Mouse (Mus musculus) kidney, adult 2 months (tissue): ENCODE data around the gene Myo18b. TPM values are rescaled to one million over a fixed set of nuclear protein-coding genes. Genes with fewer than 3 reads are reported as not detected.

Source experiments
- DNase-seq: peaks from one replicate; pipeline ENCODE4 v3.0.0; 2021
- H3K27ac ChIP-seq: fragments of 200-500 bp; 2 replicates; pipeline ENCODE4 v1.5.1; 2012; ENCODE audit warnings: low read depth, low read length, control low read depth, inconsistent platforms; ENCODE audit not compliant: insufficient read depth
- H3K27me3 ChIP-seq: fragments of 200-500 bp; replicated peaks from 2 replicates; pipeline ENCODE4 v1.6.1; 2012; ENCODE audit warnings: mild to moderate bottlenecking, moderate library complexity, low read length, inconsistent platforms; ENCODE audit not compliant: control insufficient read depth, insufficient read depth
- H3K36me3 ChIP-seq: fragments of 200-500 bp; 2 replicates; pipeline ENCODE4 v1.6.1; 2012; ENCODE audit warnings: mild to moderate bottlenecking, moderate library complexity, low read length, inconsistent platforms; ENCODE audit not compliant: control insufficient read depth, insufficient read depth
- H3K4me1 ChIP-seq: fragments of 200-500 bp; 2 replicates; pipeline ENCODE4 v1.6.1; 2011; ENCODE audit warnings: low read length; ENCODE audit not compliant: control insufficient read depth, insufficient read depth
- H3K4me3 ChIP-seq: fragments of 200-500 bp; 2 replicates; pipeline ENCODE4 v1.5.1; 2011; ENCODE audit warnings: mild to moderate bottlenecking, low read depth, low read length, control low read depth; ENCODE audit not compliant: insufficient read depth
- CTCF ChIP-seq: fragments of 200-500 bp; conservative IDR thresholded peaks from 2 replicates; pipeline ENCODE4 v1.5.1; 2011; ENCODE audit warnings: low read depth, mild to moderate bottlenecking, control low read depth, low read length, moderate library complexity, mixed read lengths; ENCODE audit not compliant: insufficient read depth, insufficient read length
- POLR2A ChIP-seq: fragments of 200-500 bp; IDR thresholded peaks from one replicate; pipeline ENCODE4 v1.6.1; 2011; ENCODE audit warnings: low read depth, low read length, control low read depth
- WGBS: fragments of 180-500 bp; shearing (Covaris S2); methylation state at CpG from one replicate; pipeline ENCODE4 v1.1.7; 2018; 5-methylcytosine and 5-hydroxymethylcytosine counted together
- polyA plus RNA-seq: library from polyadenylated mRNA; depleted of rRNA; stranded (reverse); fragments of >200 nt; gene quantifications from 2 replicates; pipeline ENCODE4 v1.2.3, GENCODE M21; 2012

The Myo18b gene
- polyA plus RNA-seq, 1 experiment, result 1.2 TPM

DNA sequence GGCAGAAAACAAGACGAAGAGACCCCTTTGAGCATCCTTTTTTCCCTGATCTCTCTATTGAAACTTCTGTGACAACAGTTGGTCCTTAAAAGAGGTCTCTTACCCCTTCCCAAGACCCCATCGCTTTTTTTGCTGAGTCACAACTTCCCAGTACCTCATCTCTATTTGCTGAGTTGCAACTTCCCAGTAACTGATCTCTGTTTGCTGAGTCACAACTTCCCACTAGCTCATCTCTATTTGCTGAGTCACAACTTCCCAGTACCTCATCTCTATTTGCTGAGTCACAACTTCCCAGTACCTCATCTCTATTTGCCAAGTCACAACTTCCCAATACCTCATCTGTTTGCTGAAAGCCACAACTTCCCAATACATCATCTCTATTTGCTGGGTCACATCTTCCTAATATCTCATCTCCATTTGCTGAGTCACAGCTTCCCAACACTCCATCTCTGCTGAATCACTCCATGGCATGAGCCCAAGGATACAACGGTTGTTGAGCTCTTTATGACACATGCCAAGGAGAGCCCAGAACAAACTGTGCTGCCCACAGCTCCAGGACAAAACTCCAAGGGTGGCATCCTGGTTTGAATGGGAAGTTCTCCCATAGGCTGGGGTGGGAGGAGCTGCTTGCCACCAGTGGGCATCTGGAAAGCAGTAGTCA, 134.6 kb downstream of the Myo18b start:
- DNase-seq, result no peak
- 60% methylated on average over 3 of the region's 3 CpGs for WGBS
- Histone ChIP-seq H3K4me1 (no peaks in the 10 kb centered on the region), H3K27ac (no peak overlapping the region), H3K4me3 (no peak overlapping the region), H3K27me3 (no peaks in the 10 kb centered on the region), H3K36me3 (no peaks in the 10 kb centered on the region)
- TF ChIP-seq CTCF, result no peak
- TF ChIP-seq POLR2A, result no peak

DNA sequence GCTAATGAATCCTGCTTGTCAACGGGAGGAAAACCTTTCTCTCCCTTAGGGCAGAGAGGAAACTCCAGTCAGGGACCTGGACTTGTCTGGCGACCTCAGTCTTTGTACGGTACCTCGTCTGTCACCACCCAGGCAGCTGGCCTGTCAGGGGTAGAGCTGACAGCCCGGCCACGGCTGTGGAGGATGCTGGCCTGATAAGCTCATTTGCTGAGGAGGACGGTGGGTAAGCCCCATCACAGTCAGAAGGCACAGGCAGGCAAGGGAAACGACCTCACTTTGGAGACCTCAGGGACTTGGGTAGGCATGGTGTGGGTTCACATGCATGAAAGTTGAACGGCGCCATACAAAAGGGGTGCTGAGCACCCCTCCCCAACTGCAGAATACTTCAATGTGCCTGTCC, 140.6 kb downstream of the Myo18b start:
- Histone ChIP-seq H3K36me3 (no peaks in the 10 kb centered on the region), H3K4me3 (no peak overlapping the region), H3K4me1 (no peaks in the 10 kb centered on the region), H3K27ac (no peak overlapping the region), H3K27me3 (no peaks in the 10 kb centered on the region)
- TF ChIP-seq POLR2A, result no peak
- TF ChIP-seq CTCF, result no peak
- DNase-seq, result no peak
- 26% methylated on average over 10 of the region's 10 CpGs for WGBS

DNA sequence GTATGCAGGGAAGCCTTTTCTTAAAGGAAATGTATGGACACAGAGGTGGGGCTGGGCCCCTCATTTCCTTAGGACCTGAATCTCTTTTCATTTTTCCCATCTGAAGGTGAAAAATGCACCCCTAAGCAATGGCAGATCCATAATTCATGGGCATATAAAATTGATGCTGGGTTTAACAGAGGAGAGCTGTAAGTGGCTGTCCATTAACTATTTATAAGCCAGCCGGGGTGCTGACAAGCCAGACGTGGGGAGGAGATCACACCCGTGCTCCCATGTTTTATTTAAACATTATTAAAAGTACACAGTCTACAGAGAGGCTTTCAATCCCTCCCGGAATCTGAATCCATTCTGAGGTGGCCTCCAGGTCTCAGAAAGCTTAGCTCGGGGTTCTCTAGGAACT, 146.5 kb downstream of the Myo18b start:
- TF ChIP-seq POLR2A (no peak), CTCF (no peak)
- DNase-seq, result no peak
- no peak overlapping the region for H3K27ac ChIP-seq
- no peak overlapping the region for H3K4me3 ChIP-seq
- 46% methylated on average over 5 of the region's 5 CpGs for WGBS
- no peaks in the 10 kb centered on the region for H3K36me3 ChIP-seq
- H3K4me1 ChIP-seq, result no peaks in the 10 kb centered on the region
- H3K27me3 ChIP-seq, result no peaks in the 10 kb centered on the region

DNA sequence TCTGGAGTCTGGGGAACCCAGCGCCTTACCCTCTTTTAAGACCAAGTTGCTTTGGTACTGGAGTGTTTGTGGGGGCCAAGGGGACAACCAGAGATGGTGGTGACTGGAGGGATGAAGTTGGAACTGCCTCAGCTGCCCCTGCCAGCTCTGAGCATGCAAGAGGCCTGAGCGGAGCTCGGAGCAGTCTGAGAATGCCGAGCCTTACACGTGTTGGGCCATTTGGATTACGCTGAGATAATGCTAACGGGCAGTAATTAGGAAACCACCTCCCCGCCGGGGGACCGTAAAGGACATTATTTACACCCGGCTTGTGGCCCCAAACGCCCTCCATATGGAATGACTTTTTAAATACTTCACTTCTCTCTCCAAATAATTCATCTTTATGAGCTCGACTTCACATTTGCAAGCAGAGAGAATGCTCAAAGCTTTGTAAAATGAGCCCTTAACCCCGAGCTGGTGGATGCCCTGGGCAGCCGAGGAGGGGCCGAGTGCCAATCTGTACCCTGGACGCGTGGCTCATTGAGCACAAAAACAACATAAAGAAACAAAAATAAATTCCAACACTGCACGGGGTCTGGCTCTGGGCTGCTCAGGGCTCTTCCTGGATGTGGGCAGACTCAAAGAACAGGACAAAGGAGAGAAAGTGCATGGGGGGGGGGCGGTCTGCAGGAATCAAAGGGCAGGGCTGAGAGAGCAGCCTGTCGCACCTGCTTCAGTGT, 148.0 kb downstream of the Myo18b start:
- Histone ChIP-seq H3K4me1 (no peaks in the 10 kb centered on the region), H3K36me3 (no peaks in the 10 kb centered on the region), H3K27ac (no peak overlapping the region), H3K4me3 (no peak overlapping the region), H3K27me3 (no peaks in the 10 kb centered on the region)
- WGBS, result 7% methylated on average over 21 of the region's 21 CpGs
- TF ChIP-seq POLR2A (no peak), CTCF (no peak)
- DNase-seq, result no peak

DNA sequence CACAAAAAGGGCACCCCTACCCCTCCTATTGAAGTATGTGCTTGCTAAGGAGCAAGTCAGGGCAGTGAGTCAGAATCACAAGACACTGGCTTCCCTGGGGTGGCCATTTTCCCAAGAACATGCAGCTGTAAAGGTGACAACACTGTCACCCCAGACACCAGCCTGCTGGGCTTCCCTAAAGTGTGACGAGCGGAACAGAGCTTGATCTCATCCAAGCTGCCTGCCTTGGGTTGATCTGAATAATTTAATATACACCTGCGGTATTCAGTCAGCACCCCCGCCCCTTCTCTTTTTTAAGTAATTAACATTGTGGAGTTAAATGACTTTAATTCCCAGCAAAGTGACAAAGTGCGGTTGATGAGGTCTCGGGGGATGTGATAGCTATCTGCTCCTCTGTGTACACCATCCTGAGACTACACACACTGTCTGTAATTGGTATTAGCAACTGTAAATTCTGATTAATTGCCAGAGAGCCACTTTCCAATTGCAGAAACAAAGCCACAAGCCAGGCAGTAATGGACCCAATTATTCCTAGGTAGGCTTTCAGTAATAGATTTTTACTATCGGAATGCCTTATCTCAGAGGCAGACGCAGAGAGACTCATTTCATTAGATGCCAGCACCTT, 148.7 kb downstream of the Myo18b start:
- TF ChIP-seq POLR2A (no peak), CTCF (no peak)
- Histone ChIP-seq H3K4me1 (no peaks in the 10 kb centered on the region), H3K36me3 (no peaks in the 10 kb centered on the region), H3K27ac (no peak overlapping the region), H3K27me3 (no peaks in the 10 kb centered on the region), H3K4me3 (no peak overlapping the region)
- WGBS, result 31% methylated on average over 8 of the region's 8 CpGs
- no peak for DNase-seq

DNA sequence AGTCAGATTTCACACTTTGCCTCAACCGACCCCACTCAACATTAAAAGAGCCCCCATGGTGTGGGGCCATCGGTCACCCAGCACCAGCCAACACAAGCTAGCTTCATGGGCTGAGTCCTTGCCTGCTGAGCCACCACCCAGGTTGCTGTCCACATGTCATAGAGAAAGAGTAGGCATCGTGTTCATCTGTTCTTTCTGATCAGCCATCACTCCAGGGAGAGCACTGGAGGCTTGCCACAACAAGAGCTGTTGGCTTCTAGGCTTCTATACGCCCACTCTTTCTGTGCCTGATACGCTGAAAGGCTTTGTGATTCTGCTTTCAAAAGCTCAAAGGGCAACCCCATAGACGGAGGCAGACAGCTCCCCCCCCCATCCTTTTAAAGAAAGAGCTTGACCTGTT, 151.0 kb downstream of the Myo18b start:
- no peaks in the 10 kb centered on the region for H3K36me3 ChIP-seq
- H3K4me3 ChIP-seq, result no peak overlapping the region
- no peaks in the 10 kb centered on the region for H3K27me3 ChIP-seq
- WGBS, result 75% methylated on average over 6 of the region's 6 CpGs
- DNase-seq, result no peak
- TF ChIP-seq POLR2A (no peak), CTCF (no peak)
- H3K4me1 ChIP-seq, result no peaks in the 10 kb centered on the region
- no peak overlapping the region for H3K27ac ChIP-seq

DNA sequence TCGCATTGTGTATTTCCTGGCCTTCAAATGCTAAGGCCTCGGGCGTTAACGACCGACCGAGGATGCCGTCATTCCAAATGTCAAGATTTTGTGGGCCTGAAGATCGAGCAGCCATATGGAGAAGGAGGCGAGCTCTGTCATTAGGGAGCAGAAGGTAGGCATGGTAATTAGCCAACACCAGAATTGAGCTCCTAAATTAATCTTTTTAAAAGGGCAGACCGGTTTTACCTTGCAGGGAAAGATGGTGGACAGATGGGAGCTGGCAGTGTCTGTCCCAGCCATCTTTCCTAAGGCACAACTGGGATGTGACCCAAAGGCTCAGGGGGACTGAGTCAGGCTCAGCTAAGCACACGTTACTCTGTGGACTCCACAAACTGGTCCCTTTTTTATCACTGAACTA, 151.6 kb downstream of the Myo18b start:
- TF ChIP-seq CTCF, result no peak
- no peak for TF ChIP-seq POLR2A
- H3K4me3 ChIP-seq, result no peak overlapping the region
- no peaks in the 10 kb centered on the region for H3K36me3 ChIP-seq
- no peak overlapping the region for H3K27ac ChIP-seq
- no peaks in the 10 kb centered on the region for H3K27me3 ChIP-seq
- no peak for DNase-seq
- 68% methylated on average over 11 of the region's 11 CpGs for WGBS
- no peaks in the 10 kb centered on the region for H3K4me1 ChIP-seq
